Mouse (Mus musculus): ENCODE data around the gene Map2k6. TPM values are rescaled to one million over a fixed set of nuclear protein-coding genes. Genes with fewer than 3 reads are reported as not detected.
A peak's percentile ranks its signal among the peaks of the same experiment; 100 is the strongest.

The Map2k6 gene
- polyA plus RNA-seq, 2 experiments = 2.8 to 3.6 TPM

DNA sequence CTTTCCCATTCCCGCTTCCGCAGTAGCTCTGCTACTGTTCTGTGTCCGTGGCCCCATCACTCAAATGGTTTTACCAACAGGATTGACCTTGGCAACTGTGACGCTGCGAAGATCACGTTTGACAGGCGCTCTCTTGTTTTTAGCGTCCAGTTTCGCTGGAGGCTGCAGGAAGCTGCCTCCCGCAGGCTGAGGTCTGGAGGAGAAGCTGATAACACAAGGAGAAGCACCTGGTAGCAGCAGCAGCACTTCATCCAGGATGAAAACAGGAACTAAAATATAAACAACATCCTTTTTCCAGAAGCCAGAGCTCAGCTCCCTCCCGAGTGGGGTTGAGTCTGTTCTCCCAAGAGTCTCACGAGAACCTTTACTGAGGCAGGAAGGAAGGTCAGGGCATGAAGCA, 164.3 kb downstream of the Map2k6 start:
- TF ChIP-seq CTCF (IDR thresholded peaks at IDR 0.05; ENCODE audit: low read depth) = no peak
- no peak for TF ChIP-seq EP300 (IDR thresholded peaks at IDR 0.05; ENCODE audit: low read depth)
- 8% methylated on average over 12 of the region's 12 CpGs for WGBS (ENCODE audit: insufficient replicate concordance)
- H3K27me3 ChIP-seq (ENCODE audit: control insufficient read depth, insufficient read depth, low read length) = no peaks in the 10 kb centered on the region
- no peak for ATAC-seq (ENCODE audit: insufficient read depth)
- no peak overlapping the region for H3K27ac ChIP-seq
- no peak overlapping the region for H3K9ac ChIP-seq (replicated peaks)
- no peak overlapping the region for H3K4me2 ChIP-seq (ENCODE audit: low read depth)
- H3K4me1 ChIP-seq (replicated peaks; ENCODE audit: control insufficient read depth in 2 of 2, insufficient read depth in 2 of 2, low read length in 1 of 2) = 0 out of 4 replicates have a peak, but pooled peaks cover 0 to 2% of the 10 kb centered on the region in 2 experiments
- no peak overlapping the region for H3K4me3 ChIP-seq (ENCODE audit: insufficient read depth in 1 of 2, low read depth in 2 of 2, low read length in 2 of 2)
- no peak for DNase-seq (ENCODE audit: low read depth in 3 of 3, low spot score in 3 of 3)
- H3K36me3 ChIP-seq (replicated peaks; ENCODE audit: control insufficient read depth, insufficient read depth, low read depth) = no peaks in the 10 kb centered on the region
- H3K9me3 ChIP-seq (ENCODE audit: control insufficient read depth, low read length) = no peaks in the 10 kb centered on the region

DNA sequence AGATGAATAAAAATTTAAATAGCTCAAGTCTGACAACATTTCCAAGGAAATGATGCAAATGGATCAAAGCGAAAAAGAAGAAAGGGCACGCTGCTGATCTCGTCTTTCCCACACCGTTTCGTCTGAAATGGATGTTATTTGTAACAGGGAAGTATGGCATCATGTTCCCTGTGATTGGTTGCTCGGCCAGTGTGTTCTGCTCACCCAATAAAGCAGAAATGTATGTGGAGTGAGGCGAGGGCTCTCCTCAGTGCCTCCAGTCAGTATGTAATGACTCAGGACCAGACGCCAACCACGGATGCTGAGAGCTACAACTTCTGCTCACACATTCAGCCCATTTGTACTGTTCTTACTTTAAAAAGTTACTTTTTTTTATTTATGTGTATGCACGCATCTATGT, 164.9 kb downstream of the Map2k6 start:
- H3K27ac ChIP-seq = no peak overlapping the region
- ATAC-seq (ENCODE audit: insufficient read depth) = no peak
- DNase-seq (ENCODE audit: low read depth in 3 of 3, low spot score in 3 of 3) = no peak
- no peak overlapping the region for H3K4me3 ChIP-seq (ENCODE audit: insufficient read depth in 1 of 2, low read depth in 2 of 2, low read length in 2 of 2)
- TF ChIP-seq EP300 (IDR thresholded peaks at IDR 0.05; ENCODE audit: low read depth) = no peak
- TF ChIP-seq CTCF (IDR thresholded peaks at IDR 0.05; ENCODE audit: low read depth) = no peak
- 37% methylated on average over 10 of the region's 10 CpGs for WGBS (ENCODE audit: insufficient replicate concordance)
- H3K36me3 ChIP-seq (replicated peaks; ENCODE audit: control insufficient read depth, insufficient read depth, low read depth) = no peaks in the 10 kb centered on the region
- H3K9ac ChIP-seq (replicated peaks) = no peak overlapping the region
- no peak overlapping the region for H3K4me2 ChIP-seq (ENCODE audit: low read depth)
- no peaks in the 10 kb centered on the region for H3K27me3 ChIP-seq (ENCODE audit: control insufficient read depth, insufficient read depth, low read length)
- H3K9me3 ChIP-seq (ENCODE audit: control insufficient read depth, low read length) = no peaks in the 10 kb centered on the region
- 0 out of 4 replicates have a peak, but pooled peaks cover 0 to 2% of the 10 kb centered on the region in 2 experiments for H3K4me1 ChIP-seq (replicated peaks; ENCODE audit: control insufficient read depth in 2 of 2, insufficient read depth in 2 of 2, low read length in 1 of 2)

DNA sequence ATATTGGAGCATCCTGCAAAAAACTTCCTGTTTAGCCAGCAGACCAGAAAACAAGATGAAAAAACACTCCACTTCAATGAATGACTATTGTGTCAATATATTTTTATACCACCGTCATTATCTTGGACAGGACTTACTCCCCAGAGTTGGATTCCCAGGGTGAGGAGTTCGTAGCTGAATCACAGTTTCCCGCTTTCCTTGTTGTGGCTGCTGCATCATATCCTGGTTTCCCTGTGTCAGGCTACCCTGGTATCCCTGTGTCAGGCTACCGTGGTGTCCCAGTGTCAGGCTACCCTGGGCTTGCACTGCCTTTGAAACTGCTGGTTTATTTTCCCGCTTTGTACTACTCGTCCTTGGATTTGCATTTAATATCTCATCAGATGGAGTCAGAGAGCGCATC, 167.4 kb downstream of the Map2k6 start:
- Histone ChIP-seq H3K9ac (replicated peaks) (no peak overlapping the region), H3K9me3 (ENCODE audit: control insufficient read depth, low read length) (no peaks in the 10 kb centered on the region), H3K27ac (no peak overlapping the region), H3K27me3 (ENCODE audit: control insufficient read depth, insufficient read depth, low read length) (no peaks in the 10 kb centered on the region), H3K36me3 (replicated peaks; ENCODE audit: control insufficient read depth, insufficient read depth, low read depth) (no peaks in the 10 kb centered on the region), H3K4me1 (replicated peaks; ENCODE audit: control insufficient read depth in 2 of 2, insufficient read depth in 2 of 2, low read length in 1 of 2) (0 out of 4 replicates have a peak, but pooled peaks cover 0 to 2% of the 10 kb centered on the region in 2 experiments), H3K4me2 (ENCODE audit: low read depth) (no peak overlapping the region), H3K4me3 (ENCODE audit: insufficient read depth in 1 of 2, low read depth in 2 of 2, low read length in 2 of 2) (no peak overlapping the region)
- 48% methylated on average over 7 of the region's 7 CpGs for WGBS (ENCODE audit: insufficient replicate concordance)
- no peak for TF ChIP-seq CTCF (IDR thresholded peaks at IDR 0.05; ENCODE audit: low read depth)
- no peak for TF ChIP-seq EP300 (IDR thresholded peaks at IDR 0.05; ENCODE audit: low read depth)
- ATAC-seq (ENCODE audit: insufficient read depth) (no peak), DNase-seq (ENCODE audit: low read depth in 3 of 3, low spot score in 3 of 3) (no peak)

DNA sequence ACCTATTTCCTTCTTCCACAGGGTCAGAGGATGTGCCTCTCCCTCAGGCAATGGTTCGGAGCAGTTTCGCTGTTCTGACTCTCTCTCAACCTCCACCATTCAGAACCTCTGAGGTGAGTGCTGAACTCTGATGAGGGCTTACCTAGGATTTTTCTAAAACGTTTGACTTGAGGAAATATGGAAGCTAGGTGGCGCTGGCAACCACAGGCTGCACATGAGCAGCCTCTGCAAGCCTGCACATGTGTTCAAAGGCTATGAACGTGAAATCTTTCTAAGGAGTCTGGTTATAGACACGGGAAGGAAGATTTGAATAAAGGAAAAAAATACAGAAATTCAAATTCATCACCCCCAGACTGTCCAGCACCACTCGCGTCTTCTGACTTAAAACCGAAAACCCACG, 173.6 kb downstream of the Map2k6 start:
- Histone ChIP-seq H3K36me3 (replicated peaks; ENCODE audit: control insufficient read depth, insufficient read depth, low read depth) (no peaks in the 10 kb centered on the region), H3K9ac (replicated peaks) (no peak overlapping the region), H3K27me3 (ENCODE audit: control insufficient read depth, insufficient read depth, low read length) (no peaks in the 10 kb centered on the region), H3K9me3 (ENCODE audit: control insufficient read depth, low read length) (no peaks in the 10 kb centered on the region), H3K4me1 (replicated peaks; ENCODE audit: control insufficient read depth in 2 of 2, insufficient read depth in 2 of 2, low read length in 1 of 2) (no peaks in the 10 kb centered on the region), H3K4me3 (ENCODE audit: insufficient read depth in 1 of 2, low read depth in 2 of 2, low read length in 2 of 2) (no peak overlapping the region), H3K4me2 (ENCODE audit: low read depth) (no peak overlapping the region), H3K27ac (no peak overlapping the region)
- DNase-seq (ENCODE audit: low read depth in 3 of 3, low spot score in 3 of 3) = no peak
- ATAC-seq (ENCODE audit: insufficient read depth) = no peak
- 57% methylated on average over 10 of the region's 10 CpGs for WGBS (ENCODE audit: insufficient replicate concordance)
- TF ChIP-seq CTCF (IDR thresholded peaks at IDR 0.05; ENCODE audit: low read depth) (peak; percentile 57), EP300 (IDR thresholded peaks at IDR 0.05; ENCODE audit: low read depth) (no peak)

Other genes starting within 250 kb of the Map2k6 start
- gene Abca9, start 230.9 kb upstream of the Map2k6 start, polyA plus RNA-seq (2012; rRNA removed) = 0.27 and 0.40 TPM in 2 replicates
- gene Abca9, start 230.9 kb upstream of the Map2k6 start, polyA plus RNA-seq (2014; fragmentation: Nextera tagmentation; extraction: Ambion mirVana) = 0.68 and 0.74 TPM in 2 replicates
- 1.9 and 2.5 TPM in 2 replicates for gene Abca6, start 147.3 kb upstream of the Map2k6 start, polyA plus RNA-seq (2012; rRNA removed)
- 4.2 TPM in 2 replicates for gene Abca6, start 147.3 kb upstream of the Map2k6 start, polyA plus RNA-seq (2014; fragmentation: Nextera tagmentation; extraction: Ambion mirVana)
- 0.19 and 0.23 TPM in 2 replicates for gene Abca5, start 61.4 kb upstream of the Map2k6 start, polyA plus RNA-seq (2012; rRNA removed)
- 0.58 and 1.4 TPM in 2 replicates for gene Abca5, start 61.4 kb upstream of the Map2k6 start, polyA plus RNA-seq (2014; fragmentation: Nextera tagmentation; extraction: Ambion mirVana)